Mouse (Mus musculus) C2C12 (cell line): ENCODE results near the gene Spcs2.

ENCODE experiments used
- CEBPB ChIP-seq: IDR thresholded peaks from one replicate; pipeline ENCODE4 v1.6.1; 2011; ENCODE audit warnings: low read depth, mild to moderate bottlenecking, control low read depth, moderate library complexity
- CTCF ChIP-seq: IDR thresholded peaks from one replicate; pipeline ENCODE4 v1.5.1; 2011; ENCODE audit not compliant: control insufficient read depth, insufficient read depth, insufficient read length
- FOSL1 ChIP-seq: IDR thresholded peaks from one replicate; pipeline ENCODE4 v1.8.0; 2011; ENCODE audit warnings: mild to moderate bottlenecking, low read length; ENCODE audit not compliant: poor library complexity, insufficient read depth, severe bottlenecking
- MYOD1 ChIP-seq: IDR thresholded peaks from one replicate; pipeline ENCODE4 v1.6.1; 2011; ENCODE audit warnings: low read depth; ENCODE audit not compliant: control insufficient read depth, insufficient read length
- MYOG ChIP-seq: IDR thresholded peaks from one replicate; pipeline ENCODE4 v1.6.1; 2011; ENCODE audit not compliant: control insufficient read depth, insufficient read length; ENCODE audit errors: extremely low read depth

DNA sequence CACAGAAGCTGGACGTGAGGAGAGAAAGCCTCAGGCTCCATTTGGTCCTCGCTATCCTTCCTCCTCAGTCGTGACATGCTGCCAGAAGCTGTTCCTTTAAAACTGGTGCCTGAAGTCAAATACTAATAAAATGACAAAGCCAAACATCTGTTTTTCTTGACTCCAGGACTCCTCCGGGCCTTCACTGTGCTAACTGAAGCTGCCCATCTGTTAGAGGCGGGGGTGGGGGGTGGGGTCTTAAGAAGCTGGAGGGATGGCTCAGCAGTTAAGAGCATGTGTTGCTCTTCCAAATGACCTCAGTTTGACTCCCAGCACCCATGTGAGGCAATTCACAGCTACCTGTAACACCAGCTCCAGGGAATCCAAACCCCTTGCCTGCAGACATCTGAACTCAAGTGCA lies 74.7 kb downstream of the Spcs2 start:
- TF ChIP-seq CTCF (no peak), MYOD1 (no peak), FOSL1 (no peak), MYOG (no peak), CEBPB (no peak)
